Mouse (Mus musculus) embryonic fibroblast, embryonic 13.5 days (primary cell): ENCODE measurements around the gene Asb8. TPM values are rescaled to one million over a fixed set of nuclear protein-coding genes. Genes with fewer than 3 reads are reported as not detected.

ENCODE experiments used
- H3K27ac ChIP-seq: 2 replicates; pipeline ENCODE4 v1.5.1; 2012; ENCODE audit warnings: low read length, control low read depth, inconsistent platforms; ENCODE audit not compliant: insufficient read depth
- H3K4me1 ChIP-seq: 2 replicates; pipeline ENCODE4 v1.6.1; 2011; ENCODE audit warnings: low read length; ENCODE audit not compliant: control insufficient read depth, insufficient read depth
- H3K4me3 ChIP-seq: 2 replicates; pipeline ENCODE4 v1.5.1; 2011; ENCODE audit warnings: mild to moderate bottlenecking, control low read depth, low read length; ENCODE audit not compliant: insufficient read depth
- CTCF ChIP-seq: IDR thresholded peaks from 2 replicates; pipeline ENCODE4 v1.5.1; 2011; ENCODE audit warnings: mild to moderate bottlenecking, control low read depth, low read length, moderate library complexity, borderline replicate concordance; ENCODE audit not compliant: insufficient read depth
- POLR2A ChIP-seq: IDR thresholded peaks from 2 replicates; pipeline ENCODE4 v1.6.1; 2011; ENCODE audit warnings: low read depth, mild to moderate bottlenecking, control low read depth, low read length, moderate library complexity
- polyA plus RNA-seq: library from polyadenylated mRNA; stranded (reverse); fragments of >200 nt; gene quantifications from 2 replicates; pipeline ENCODE4 v1.2.4, GENCODE M21; 2011; ENCODE audit warnings: low read depth; ENCODE audit not compliant: missing spikeins, insufficient read length

The Asb8 gene
- polyA plus RNA-seq, 1 experiment, result 26.8 TPM

GRCm38 (mm10) chr15:98131942-98132655 lies 33.3 kb downstream of the Asb8 start:
- TF ChIP-seq POLR2A (no peak), CTCF (no peak)
- Histone ChIP-seq H3K4me3 (no peak overlapping the region), H3K27ac (no peak overlapping the region), H3K4me1 (no peaks in the 10 kb centered on the region)

- Histone ChIP-seq H3K27ac (no peak overlapping the region), H3K4me3 (no peak overlapping the region), H3K4me1 (no peaks in the 10 kb centered on the region)
- TF ChIP-seq POLR2A (no peak), CTCF (no peak)
Measured at GRCm38 (mm10) chr15:98131451-98131850, 34.0 kb downstream of the Asb8 start.

- no peaks in the 10 kb centered on the region for H3K4me1 ChIP-seq
- no peak overlapping the region for H3K27ac ChIP-seq
- no peak for TF ChIP-seq POLR2A
- TF ChIP-seq CTCF, result no peak
- H3K4me3 ChIP-seq, result no peak overlapping the region
Measured at GRCm38 (mm10) chr15:98131001-98131400, 34.4 kb downstream of the Asb8 start.

GRCm38 (mm10) chr15:98120831-98121230 lies 44.6 kb downstream of the Asb8 start:
- Histone ChIP-seq H3K27ac (no peak overlapping the region), H3K4me1 (no peaks in the 10 kb centered on the region), H3K4me3 (no peak overlapping the region)
- TF ChIP-seq CTCF, result no peak
- TF ChIP-seq POLR2A, result no peak

- TF ChIP-seq CTCF, result no peak
- TF ChIP-seq POLR2A, result no peak
- Histone ChIP-seq H3K4me1 (no peaks in the 10 kb centered on the region), H3K4me3 (no peak overlapping the region), H3K27ac (no peak overlapping the region)
Measured at GRCm38 (mm10) chr15:98119363-98119762, 46.1 kb downstream of the Asb8 start.

- no peak for TF ChIP-seq POLR2A
- no peak for TF ChIP-seq CTCF
- no peaks in the 10 kb centered on the region for H3K4me1 ChIP-seq
- no peak overlapping the region for H3K27ac ChIP-seq
- no peak overlapping the region for H3K4me3 ChIP-seq
Measured at GRCm38 (mm10) chr15:98116287-98116686, 49.1 kb downstream of the Asb8 start.

- no peak overlapping the region for H3K4me3 ChIP-seq
- TF ChIP-seq POLR2A, result no peak
- TF ChIP-seq CTCF, result no peak
- H3K27ac ChIP-seq, result no peak overlapping the region
- no peaks in the 10 kb centered on the region for H3K4me1 ChIP-seq
Measured at GRCm38 (mm10) chr15:98115779-98116163, 49.7 kb downstream of the Asb8 start.

- no peaks in the 10 kb centered on the region for H3K4me1 ChIP-seq
- no peak overlapping the region for H3K4me3 ChIP-seq
- no peak overlapping the region for H3K27ac ChIP-seq
- TF ChIP-seq CTCF (no peak), POLR2A (no peak)
Measured at GRCm38 (mm10) chr15:98114852-98115778, 50.3 kb downstream of the Asb8 start.

- H3K4me1 ChIP-seq, result no peaks in the 10 kb centered on the region
- H3K4me3 ChIP-seq, result no peak overlapping the region
- no peak for TF ChIP-seq POLR2A
- no peak for TF ChIP-seq CTCF
Measured at GRCm38 (mm10) chr15:98114098-98114851, 51.1 kb downstream of the Asb8 start.

More at GRCm38 (mm10) chr15:98114098-98114851, 51.1 kb downstream of the Asb8 start:
- H3K27ac ChIP-seq, result no peak overlapping the region
